Mouse (Mus musculus) lung, postnatal 0 days (tissue): Measurements from ENCODE around the gene Zcchc17.

Experiments used
- CTCF ChIP-seq: IDR thresholded peaks from 2 replicates; pipeline ENCODE4 v1.5.1; 2016; ENCODE audit warnings: antibody characterized with exemption, mild to moderate bottlenecking
- EP300 ChIP-seq: IDR thresholded peaks from 2 replicates; pipeline ENCODE4 v1.6.1; 2016; ENCODE audit warnings: antibody characterized with exemption, mild to moderate bottlenecking, control low read depth

- no peak for TF ChIP-seq CTCF
- TF ChIP-seq EP300, result no peak
These were observed 85.3 kb downstream of the Zcchc17 start for GRCm38 (mm10) chr4:130274346-130275015.
